Mouse (Mus musculus) hindbrain, embryonic 15.5 days (tissue): ENCODE data around the gene Wdr74. TPM values are rescaled to one million over a fixed set of nuclear protein-coding genes. Genes with fewer than 3 reads are reported as not detected.

Source experiments
- ATAC-seq: fragments of 200-750 bp; cut with Nextera tagmentation; 2 replicates; pipeline ENCODE4 v1.8.0; 2017; ENCODE audit warnings: low read depth, moderate number of reproducible peaks, moderate TSS enrichment; ENCODE audit not compliant: low FRiP score
- H3K27ac ChIP-seq: fragments of 300-500 bp; sonication (generic); replicated peaks from 2 replicates; pipeline ENCODE4 v1.5.1; 2015; ENCODE audit warnings: mild to moderate bottlenecking, inconsistent platforms
- H3K27me3 ChIP-seq: fragments of 300-500 bp; sonication (generic); 2 replicates; pipeline ENCODE4 v1.6.1; 2015; ENCODE audit warnings: control low read depth, inconsistent platforms
- H3K36me3 ChIP-seq: fragments of 300-500 bp; sonication (generic); 2 replicates; pipeline ENCODE4 v1.6.1; 2015; ENCODE audit warnings: control low read depth, inconsistent platforms
- H3K4me1 ChIP-seq: fragments of 300-500 bp; sonication (generic); replicated peaks from 2 replicates; pipeline ENCODE4 v1.6.1; 2015; ENCODE audit warnings: control low read depth, inconsistent platforms
- H3K4me2 ChIP-seq: fragments of 300-500 bp; sonication (generic); 2 replicates; pipeline ENCODE4 v1.6.1; 2015; ENCODE audit warnings: moderate library complexity, mild to moderate bottlenecking, inconsistent platforms
- H3K4me3 ChIP-seq: fragments of 300-500 bp; sonication (generic); 2 replicates; pipeline ENCODE4 v1.5.1; 2015; ENCODE audit warnings: mild to moderate bottlenecking, inconsistent platforms
- H3K9ac ChIP-seq: fragments of 300-500 bp; sonication (generic); 2 replicates; pipeline ENCODE4 v1.6.1; 2015; ENCODE audit warnings: inconsistent platforms
- H3K9me3 ChIP-seq: fragments of 300-500 bp; sonication (generic); 2 replicates; pipeline ENCODE4 v1.6.1; 2016; ENCODE audit warnings: control low read depth, inconsistent platforms
- WGBS: fragments of 180-500 bp; shearing (Covaris S2); methylation state at CpG from one replicate; pipeline ENCODE4 v1.1.7; 2015; 5-methylcytosine and 5-hydroxymethylcytosine counted together
- polyA plus RNA-seq: library from polyadenylated mRNA; unstranded; fragments of >200 nt; fragmentation: Nextera tagmentation; extraction: Ambion mirVana; gene quantifications from 2 replicates; pipeline ENCODE4 v1.2.1, GENCODE M21; 2015

The Wdr74 gene
- polyA plus RNA-seq, 1 experiment from 2014 or later, result 96.1 TPM

DNA sequence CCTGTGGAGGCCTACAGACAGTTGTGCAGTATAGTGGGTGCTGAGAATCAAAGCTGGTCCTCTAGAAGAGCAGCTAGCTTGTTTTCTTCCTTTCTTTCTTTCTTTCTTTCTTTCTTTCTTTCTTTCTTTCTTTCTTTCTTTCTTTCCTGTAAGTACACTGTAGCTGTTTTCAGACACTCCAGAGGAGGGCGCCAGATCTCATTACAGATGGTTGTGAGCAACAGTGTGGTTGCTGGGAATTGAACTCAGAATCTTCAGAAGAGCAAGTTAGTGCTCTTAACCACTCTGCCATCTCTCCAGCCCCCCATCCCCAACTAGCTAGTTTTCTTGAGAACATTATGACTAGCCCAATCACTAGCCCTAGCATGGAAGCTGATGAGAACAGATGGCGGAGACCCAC, 25.1 kb downstream of the Wdr74 start:
- Histone ChIP-seq H3K9ac (no peak overlapping the region), H3K9me3 (no peaks in the 10 kb centered on the region), H3K27me3 (no peaks in the 10 kb centered on the region), H3K36me3 (peaks cover 34% of the 10 kb centered on the region), H3K27ac (no peak overlapping the region), H3K4me3 (no peak overlapping the region), H3K4me1 (peaks cover 25% of the 10 kb centered on the region), H3K4me2 (no peak overlapping the region)
- no peak for ATAC-seq
- 85% methylated on average over 2 of the region's 2 CpGs for WGBS

GRCm38 (mm10) chr19:8763276-8763675, 27.6 kb downstream of the Wdr74 start:
- H3K4me1 ChIP-seq, result peaks cover 9% of the 10 kb centered on the region
- H3K9ac ChIP-seq, result no peak overlapping the region
- H3K4me3 ChIP-seq, result no peak overlapping the region
- WGBS, result 93% methylated on average over 4 of the region's 4 CpGs
- H3K27ac ChIP-seq, result no peak overlapping the region
- H3K27me3 ChIP-seq, result no peaks in the 10 kb centered on the region
- H3K36me3 ChIP-seq, result peaks cover 59% of the 10 kb centered on the region
- H3K4me2 ChIP-seq, result no peak overlapping the region
- H3K9me3 ChIP-seq, result no peaks in the 10 kb centered on the region
- ATAC-seq, result no peak

- Histone ChIP-seq H3K9me3 (no peaks in the 10 kb centered on the region), H3K27me3 (no peaks in the 10 kb centered on the region), H3K4me3 (no peak overlapping the region), H3K9ac (no peak overlapping the region), H3K4me2 (no peak overlapping the region), H3K36me3 (peaks cover 82% of the 10 kb centered on the region), H3K4me1 (peaks cover 5% of the 10 kb centered on the region), H3K27ac (no peak overlapping the region)
- no peak for ATAC-seq
- 97% methylated on average over 9 of the region's 9 CpGs for WGBS
These were observed 29.9 kb downstream of the Wdr74 start for GRCm38 (mm10) chr19:8765562-8765961.

DNA sequence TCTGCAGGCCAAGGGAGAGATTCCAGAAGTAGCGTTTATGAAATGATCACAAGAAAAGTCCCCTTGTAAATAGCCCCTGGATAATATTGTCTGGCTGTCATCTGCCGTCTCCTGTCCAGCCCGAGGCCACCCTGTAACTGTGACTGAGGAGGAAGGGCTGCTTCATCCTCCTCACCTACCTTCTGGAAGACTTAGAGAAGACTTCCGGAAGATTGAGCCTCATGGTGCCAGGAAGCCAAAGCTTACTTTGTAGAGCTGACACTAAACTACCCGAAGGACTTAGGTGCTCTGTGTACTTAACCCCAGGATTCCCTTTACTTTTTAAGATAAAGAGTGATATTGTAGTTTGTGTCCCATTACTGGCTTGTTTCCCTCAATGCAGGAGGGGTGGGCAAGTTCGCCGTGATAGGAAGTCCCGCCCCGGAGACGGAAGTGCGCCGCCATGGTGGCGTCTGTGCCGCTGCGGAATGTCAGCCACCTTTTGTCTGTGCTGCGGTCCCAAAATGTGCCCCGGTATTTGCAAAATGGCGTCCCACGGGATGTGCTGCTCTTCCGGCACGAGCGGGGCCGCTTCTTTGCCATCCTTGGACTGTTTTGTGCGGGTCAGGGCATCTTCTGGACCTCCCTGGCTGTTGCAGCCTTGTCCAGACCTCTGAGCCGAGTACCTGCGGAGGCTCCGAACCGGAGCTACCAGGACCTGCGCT, 35.1 kb downstream of the Wdr74 start, which contains the start of gene Tmem223:
Gene Tmem223, plus strand, starts transcription at position 430 of the 704 bp plus-strand sequence.
- peak within 1 kb of the TSS; percentile 85 for H3K4me3 ChIP-seq
- H3K9ac ChIP-seq, result peak within 1 kb of the TSS; percentile 94
- peak within 1 kb of the TSS; percentile 62 for H3K4me2 ChIP-seq
- H3K27ac ChIP-seq, result peak within 1 kb of the TSS; percentile 92
- H3K27me3 ChIP-seq, result no peaks in the 10 kb centered on the region
- H3K36me3 ChIP-seq, result peaks cover 57% of the 10 kb centered on the region
- peaks cover 38% of the 10 kb centered on the region for H3K4me1 ChIP-seq
- ATAC-seq, result peak; percentile 60; the same call in 1 of the 2 replicates
- 24% methylated on average over 29 of the region's 29 CpGs for WGBS
- no peaks in the 10 kb centered on the region for H3K9me3 ChIP-seq

GRCm38 (mm10) chr19:8772996-8773395, 37.4 kb downstream of the Wdr74 start:
- H3K9me3 ChIP-seq, result no peaks in the 10 kb centered on the region
- whole genome bisulfite sequencing, result 94% methylated on average over 5 of the region's 5 CpGs
- peak overlapping the region; percentile 68 for H3K4me3 ChIP-seq
- peak overlapping the region; percentile 84; the same call in 1 of the 2 replicates for H3K9ac ChIP-seq
- peaks cover 42% of the 10 kb centered on the region for H3K4me1 ChIP-seq
- H3K4me2 ChIP-seq, result peak overlapping the region; percentile 95
- no peaks in the 10 kb centered on the region for H3K27me3 ChIP-seq
- no peak for ATAC-seq
- peaks cover 36% of the 10 kb centered on the region for H3K36me3 ChIP-seq
- H3K27ac ChIP-seq, result no peak overlapping the region

DNA sequence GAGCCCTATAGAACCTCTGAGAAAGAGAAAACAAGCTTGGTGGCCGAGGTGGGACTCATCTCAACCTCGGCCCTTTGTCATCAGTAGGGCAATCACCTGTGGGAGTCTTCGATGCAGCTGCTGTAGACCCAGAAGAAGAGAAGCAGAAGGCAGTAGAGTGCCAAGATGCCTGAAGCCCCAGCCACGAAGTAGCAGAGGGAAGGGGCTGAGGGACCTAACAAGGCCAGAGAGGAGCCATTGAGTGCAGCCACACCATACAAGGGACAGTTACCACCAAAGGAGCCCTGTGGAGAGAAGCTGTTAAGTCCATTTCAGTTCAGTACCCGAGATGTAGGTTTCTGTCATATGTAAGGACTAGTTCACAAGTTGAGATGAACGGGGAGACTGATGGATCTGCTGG, 37.8 kb downstream of the Wdr74 start:
- H3K27ac ChIP-seq, result peak overlapping the region; percentile 99; the same call in 1 of the 2 replicates
- H3K4me2 ChIP-seq, result peak overlapping the region; percentile 95
- WGBS, result 60% methylated on average over 6 of the region's 6 CpGs
- peak overlapping the region; percentile 84; the same call in 1 of the 2 replicates for H3K9ac ChIP-seq
- no peaks in the 10 kb centered on the region for H3K9me3 ChIP-seq
- no peak for ATAC-seq
- peak overlapping the region; percentile 68 for H3K4me3 ChIP-seq
- no peaks in the 10 kb centered on the region for H3K27me3 ChIP-seq
- peaks cover 42% of the 10 kb centered on the region for H3K4me1 ChIP-seq
- peaks cover 36% of the 10 kb centered on the region for H3K36me3 ChIP-seq

GRCm38 (mm10) chr19:8774086-8774835, 38.6 kb downstream of the Wdr74 start, which contains the start of gene Tmem179b:
Tmem179b (minus strand) TSS chr19:8774467.
- H3K9ac ChIP-seq, result peak within 1 kb of the TSS; percentile 84
- H3K4me3 ChIP-seq, result peak within 1 kb of the TSS; percentile 68
- peaks cover 28% of the 10 kb centered on the region for H3K36me3 ChIP-seq
- peaks cover 42% of the 10 kb centered on the region for H3K4me1 ChIP-seq
- no peaks in the 10 kb centered on the region for H3K9me3 ChIP-seq
- under 1% methylated on average over 64 of the region's 68 CpGs for WGBS
- H3K27ac ChIP-seq, result peak within 1 kb of the TSS; percentile 99
- H3K4me2 ChIP-seq, result peak within 1 kb of the TSS; percentile 95
- peak; percentile 95 for ATAC-seq
- no peaks in the 10 kb centered on the region for H3K27me3 ChIP-seq

DNA sequence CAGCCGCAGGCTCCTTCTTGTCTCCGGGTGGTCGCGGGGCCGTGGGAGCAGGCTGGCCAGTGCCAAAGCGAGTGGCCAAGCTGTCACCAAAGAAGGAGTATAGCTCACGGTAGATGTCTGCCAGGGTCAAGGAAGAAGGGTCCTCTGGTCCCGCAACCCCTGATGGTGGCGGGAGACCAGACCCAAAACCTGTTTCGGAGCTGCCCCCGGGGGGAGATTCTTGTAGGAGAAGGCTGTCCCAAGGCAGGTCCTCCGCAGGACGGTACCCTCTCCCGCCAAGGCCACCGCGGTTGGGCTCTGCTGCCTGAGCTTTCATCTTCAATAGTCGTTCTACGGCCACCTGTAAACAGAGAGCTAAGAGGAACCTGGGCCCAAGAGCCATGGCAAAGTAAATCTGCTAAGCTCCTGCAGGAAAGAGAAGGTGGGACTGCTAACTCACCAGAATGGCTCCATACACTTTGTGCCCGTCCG, 39.4 kb downstream of the Wdr74 start:
- H3K4me3 ChIP-seq, result peak overlapping the region; percentile 68
- no peaks in the 10 kb centered on the region for H3K9me3 ChIP-seq
- peak; percentile 12; the same call in 1 of the 2 replicates for ATAC-seq
- H3K36me3 ChIP-seq, result peaks cover 25% of the 10 kb centered on the region
- peak overlapping the region; percentile 95 for H3K4me2 ChIP-seq
- H3K9ac ChIP-seq, result peak overlapping the region; percentile 84
- H3K4me1 ChIP-seq, result peaks cover 42% of the 10 kb centered on the region
- no peaks in the 10 kb centered on the region for H3K27me3 ChIP-seq
- WGBS, result 5% methylated on average over 20 of the region's 20 CpGs
- H3K27ac ChIP-seq, result peak overlapping the region; percentile 99

GRCm38 (mm10) chr19:8786008-8786781, 50.6 kb downstream of the Wdr74 start, which contains the start of gene Taf6l:
Taf6l (minus strand) TSS chr19:8786417.
- peaks cover 21% of the 10 kb centered on the region for H3K36me3 ChIP-seq
- H3K4me3 ChIP-seq, result peak within 1 kb of the TSS; percentile 78
- peak within 1 kb of the TSS; percentile 87 for H3K27ac ChIP-seq
- peak; percentile 100 for ATAC-seq
- peak within 1 kb of the TSS; percentile 66 for H3K9ac ChIP-seq
- H3K9me3 ChIP-seq, result no peaks in the 10 kb centered on the region
- peaks cover 13% of the 10 kb centered on the region for H3K4me1 ChIP-seq
- no peaks in the 10 kb centered on the region for H3K27me3 ChIP-seq
- H3K4me2 ChIP-seq, result peak within 1 kb of the TSS; percentile 59
- under 1% methylated on average over 32 of the region's 32 CpGs for WGBS

DNA sequence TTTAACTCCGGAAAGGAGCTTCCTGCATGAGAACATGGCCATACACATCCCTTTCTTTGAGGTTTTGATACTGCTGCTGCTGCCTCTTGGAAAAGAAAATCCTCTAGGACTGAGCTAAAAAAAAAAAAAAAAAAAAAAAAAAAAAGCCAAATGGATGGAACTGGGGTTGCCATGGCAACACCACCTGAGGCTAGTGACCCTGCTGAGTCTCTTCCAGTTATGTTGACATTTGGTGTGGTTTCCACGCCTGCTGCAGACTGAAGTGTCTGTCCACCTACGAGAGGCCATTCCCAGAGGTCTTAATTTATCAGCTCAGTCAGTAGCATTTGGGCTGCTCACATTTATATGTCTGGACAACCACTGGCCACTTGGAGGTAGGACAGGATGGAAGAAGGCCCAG, 52.9 kb downstream of the Wdr74 start:
- 22% methylated on average over 3 of the region's 3 CpGs for WGBS
- no peaks in the 10 kb centered on the region for H3K9me3 ChIP-seq
- peaks cover 13% of the 10 kb centered on the region for H3K4me1 ChIP-seq
- H3K4me3 ChIP-seq, result no peak overlapping the region
- H3K4me2 ChIP-seq, result no peak overlapping the region
- no peak overlapping the region for H3K9ac ChIP-seq
- ATAC-seq, result no peak
- no peaks in the 10 kb centered on the region for H3K27me3 ChIP-seq
- peaks cover 19% of the 10 kb centered on the region for H3K36me3 ChIP-seq
- no peak overlapping the region for H3K27ac ChIP-seq

DNA sequence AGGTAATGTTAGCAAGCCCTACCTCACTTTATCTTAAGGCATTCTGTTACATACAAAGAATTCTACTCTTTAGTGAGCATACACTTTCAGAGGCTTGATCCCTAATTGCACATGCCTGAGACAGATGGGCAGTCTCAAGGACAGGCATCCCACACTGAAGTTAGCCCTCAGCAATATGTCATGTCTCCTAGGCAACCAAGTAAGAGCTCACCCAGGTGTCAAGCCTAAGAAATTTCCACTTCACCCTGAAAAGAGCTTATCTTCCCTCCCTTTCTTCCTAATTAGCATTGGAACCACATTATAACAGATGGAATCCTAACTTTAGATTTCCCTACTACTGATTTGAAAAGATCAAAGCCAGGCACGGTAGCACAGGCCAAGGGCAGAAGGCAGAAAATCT, 53.5 kb downstream of the Wdr74 start:
- H3K9ac ChIP-seq, result no peak overlapping the region
- no peak overlapping the region for H3K4me2 ChIP-seq
- no peaks in the 10 kb centered on the region for H3K27me3 ChIP-seq
- H3K9me3 ChIP-seq, result no peaks in the 10 kb centered on the region
- peaks cover 24% of the 10 kb centered on the region for H3K36me3 ChIP-seq
- ATAC-seq, result no peak
- H3K4me3 ChIP-seq, result no peak overlapping the region
- no peak overlapping the region for H3K27ac ChIP-seq
- peaks cover 13% of the 10 kb centered on the region for H3K4me1 ChIP-seq
- 52% methylated on average over 1 of the region's 1 CpGs for WGBS
